Mouse (Mus musculus): ENCODE measurements around the gene Rbm39. TPM values are rescaled to one million over a fixed set of nuclear protein-coding genes. Genes with fewer than 3 reads are reported as not detected.

Rbm39 gene
- total RNA-seq, 4 experiments from 2014 or later, result 71.4 to 105 (median 89.2) TPM

- peak; percentile 77 to 83 for DNase-seq (ENCODE audit: low spot score in 2 of 2)
Observed at GRCm38 (mm10) chr2:156111358-156112079, 68.5 kb downstream of the Rbm39 start, which contains the start of the genes Cpne1 and Rbm12. Gene Cpne1, minus strand, starts transcription at chr2:156111965. Gene Rbm12, minus strand, starts transcription at chr2:156111978.

GRCm38 (mm10) chr2:156110627-156111357 lies 69.2 kb downstream of the Rbm39 start:
- DNase-seq (ENCODE audit: low spot score in 2 of 2), result no peak

Other genes starting within 250 kb of the Rbm39 start
- gene Uqcc1, start 249.9 kb downstream of the Rbm39 start, total RNA-seq (2022), result 100 to 1,000 TPM; 154 to 182 (median 168) TPM
- not detected for gene Gm15557, start 239.5 kb downstream of the Rbm39 start, total RNA-seq (2022)
- under 1 TPM in 2 of 4 experiments, not detected in 2; 0.16 to 0.19 TPM for gene Gdf5, start 234.9 kb downstream of the Rbm39 start, total RNA-seq (2022)
- 1 to 10 TPM; 4.1 to 4.5 (median 4.2) TPM for gene Cep250, start 223.8 kb downstream of the Rbm39 start, total RNA-seq (2022)
- gene 6430550D23Rik, start 172.3 kb downstream of the Rbm39 start, total RNA-seq (2022), result under 1 TPM in 2 of 4 experiments, not detected in 2; 0.54 to 0.76 TPM
- gene Ergic3, start 172.2 kb downstream of the Rbm39 start, total RNA-seq (2022), result 10 to 100 TPM; 42.5 to 54.4 (median 49.1) TPM
- not detected for gene Fer1l4, start 127.3 kb downstream of the Rbm39 start, total RNA-seq (2022)
- gene Spag4, start 115.1 kb downstream of the Rbm39 start, total RNA-seq (2022), result 1 to 10 TPM in 2 of 4 experiments, under 1 TPM in 1, not detected in 1; 0.83 to 1.2 (median 1.2) TPM
- gene Cpne1, start 68.3 kb downstream of the Rbm39 start, total RNA-seq (2022), result 10 to 100 TPM in 2 of 4 experiments, 1 to 10 TPM in 2; 5.6 to 13.2 (median 9.8) TPM
- 1 to 10 TPM; 5.8 to 8.3 (median 6.9) TPM for gene Rbm12, start 68.3 kb downstream of the Rbm39 start, total RNA-seq (2022)
- 1 to 10 TPM; 3.5 to 5.2 (median 3.9) TPM for gene Gm28036, start 53.1 kb downstream of the Rbm39 start, total RNA-seq (2022)
- gene Romo1, start 36.2 kb downstream of the Rbm39 start, total RNA-seq (2022), result 100 to 1,000 TPM; 192 to 289 (median 265) TPM
- gene Nfs1, start 36.1 kb downstream of the Rbm39 start, total RNA-seq (2022), result 10 to 100 TPM; 85.7 to 90.2 (median 88.3) TPM
- gene Phf20, start 16.2 kb upstream of the Rbm39 start, total RNA-seq (2022), result 10 to 100 TPM; 21.6 to 38.5 (median 29.1) TPM
- gene Cnbd2, start 132.1 kb upstream of the Rbm39 start, total RNA-seq (2022), result 1 to 10 TPM in 1 of 4 experiments, under 1 TPM in 3; 0.74 to 1.0 (median 0.85) TPM
- gene Scand1, start 132.5 kb upstream of the Rbm39 start, total RNA-seq (2022), result 10 to 100 TPM; 50.0 to 68.3 (median 62.9) TPM
- 1 to 10 TPM; 3.0 to 6.0 (median 3.5) TPM for gene Epb41l1, start 240.7 kb upstream of the Rbm39 start, total RNA-seq (2022)

Data from gastrocnemius, adult 8-10 months (tissue).